ENCODE assay signal across 22 mouse cellular contexts in genomic region chr4:74224210-74224609, GRCm38 (mm10). TPM values are rescaled to one million over a fixed set of nuclear protein-coding genes. Genes with fewer than 3 reads are reported as not detected.
DNase-seq lines count a peak whose midpoint lies in the region; ATAC-seq and TF ChIP-seq lines count a peak whose summit lies in the region.
"Had no signal": no experiment of that assay in that cellular context is flagged by ENCODE, and none has a peak within 500 bp of the region (broad histone marks: within the 10 kb centered on the region; RNA-seq: fewer than 3 reads in every experiment).

No protein-coding gene starts in this region.

- H3K27ac ChIP-seq in gastrocnemius, adult 2 months, result no peak overlapping the region
- no peak overlapping the region for H3K27ac ChIP-seq in layer of hippocampus, adult 2 months
- no peak overlapping the region for H3K27ac ChIP-seq in CH12.LX (ENCODE audit: insufficient read depth, low read depth)
- H3K27ac ChIP-seq: embryonic facial prominence, embryonic 10.5 days; hindbrain, embryonic 15.5 days; liver, embryonic 15.5 days; macrophage; midbrain, embryonic 10.5 days; neural tube, embryonic 15.5 days had no signal

- peaks cover 0 to 3% of the 10 kb centered on the region in 2 experiments; a peak in 1 of 4 replicates for H3K4me1 ChIP-seq in CH12.LX (ENCODE audit: control insufficient read depth in 1 of 2, insufficient read depth in 2 of 2)
- H3K4me1 ChIP-seq: embryonic facial prominence, embryonic 10.5 days; heart, embryonic 12.5 days; hindbrain, embryonic 15.5 days; liver, embryonic 15.5 days; midbrain, embryonic 10.5 days; neural tube, embryonic 15.5 days had no signal

- TF ChIP-seq POLR2A in CH12.LX (IDR thresholded peaks at IDR 0.05; ENCODE audit: low read depth, low read length), result no peak

- H3K4me2 ChIP-seq in CH12.LX (ENCODE audit: insufficient read depth, low read depth, poor library complexity, severe bottlenecking), result no peak overlapping the region
- H3K4me2 ChIP-seq: heart, embryonic 12.5 days; hindbrain, embryonic 15.5 days; liver, embryonic 15.5 days; neural tube, embryonic 15.5 days had no signal

- no peak overlapping the region for H3K9ac ChIP-seq in CH12.LX (ENCODE audit: insufficient read depth, low read depth)
- H3K9ac ChIP-seq: heart, embryonic 12.5 days; hindbrain, embryonic 15.5 days; liver, embryonic 15.5 days; neural tube, embryonic 15.5 days had no signal

- no peak for TF ChIP-seq EP300 in CH12.LX (IDR thresholded peaks at IDR 0.05; ENCODE audit: low read length)

- no peaks in the 10 kb centered on the region for H3K36me3 ChIP-seq in CH12.LX (replicated peaks in 1 of 2; ENCODE audit: control insufficient read depth in 1 of 2, insufficient read depth in 1 of 2, low read length in 1 of 2)
- H3K36me3 ChIP-seq: embryonic facial prominence, embryonic 10.5 days; heart, embryonic 12.5 days; hindbrain, embryonic 15.5 days; liver, embryonic 15.5 days; midbrain, embryonic 10.5 days; neural tube, embryonic 15.5 days had no signal

- in situ Hi-C loops in CH12.LX (cut with MboI; ENCODE audit: low pct_ligation_motif_present, low pct_unique_long_range_greater_than_20kb, low sequenced_read_pairs), result no loop called here

- DNase-seq in gastrocnemius, adult 2 months, result no peak
- DNase-seq in gastrocnemius, postnatal 10 days, result no peak
- no peak for DNase-seq in layer of hippocampus, adult 2 months (ENCODE audit: low spot score in 2 of 2)
- no peak for DNase-seq in layer of hippocampus, adult 11-12 months (ENCODE audit: low spot score)
- DNase-seq in CH12.LX (ENCODE audit: extremely low read depth), result no peak
- DNase-seq in ZHBTc4 (ENCODE audit: low read depth, low spot score), result peak; percentile 13
- DNase-seq in layer of hippocampus, postnatal 14 days (ENCODE audit: low spot score in 2 of 2), result no peak
- DNase-seq: adrenal gland, postnatal 36 days; cerebellum, adult 8-10 months; gastrocnemius, postnatal 36 days; kidney, adult 18-20 months; kidney, postnatal 10 days; right cerebral cortex, postnatal 14 days; spleen, adult 18-20 months had no signal

- ATAC-seq in inflammation-experienced regulatory T-cells, adult 6 months, result no peak

- H3K27me3 ChIP-seq in CH12.LX (replicated peaks), result no peaks in the 10 kb centered on the region
- H3K27me3 ChIP-seq: heart, embryonic 12.5 days; hindbrain, embryonic 15.5 days; liver, embryonic 15.5 days; neural tube, embryonic 15.5 days had no signal

- dilution Hi-C loops in CH12.LX (cut with MboI; ENCODE audit: extremely low pct_ligation_motif_present, extremely low pct_unique_long_range_greater_than_20kb, low sequenced_read_pairs), result no loop called here

- intact Hi-C loops in gastrocnemius, adult 2 months (cut with DNase I), result no loop called here

- peak; percentile 34; the same call in 1 of the 2 replicates for TF ChIP-seq CTCF in gastrocnemius, adult 2 months (IDR thresholded peaks at IDR 0.05)
- peak; percentile 59 for TF ChIP-seq CTCF in layer of hippocampus, adult 2 months (conservative IDR thresholded peaks at IDR 0.05)
- no peak; a peak in 1 of 4 replicates for TF ChIP-seq CTCF in CH12.LX (conservative IDR thresholded peaks at IDR 0.05 in 1 of 2, IDR thresholded peaks at IDR 0.05 in 1 of 2; ENCODE audit: low read depth in 2 of 2, low read length in 2 of 2)

- H3K9me3 ChIP-seq in CH12.LX (replicated peaks; ENCODE audit: low read length), result no peaks in the 10 kb centered on the region
- H3K9me3 ChIP-seq: embryonic facial prominence, embryonic 10.5 days; heart, embryonic 12.5 days; hindbrain, embryonic 15.5 days; liver, embryonic 15.5 days; midbrain, embryonic 10.5 days; neural tube, embryonic 15.5 days had no signal

- H3K4me3 ChIP-seq in gastrocnemius, adult 2 months, result no peak overlapping the region
- no peak overlapping the region for H3K4me3 ChIP-seq in layer of hippocampus, adult 2 months
- H3K4me3 ChIP-seq in CH12.LX (replicated peaks in 1 of 3; ENCODE audit: low read depth in 2 of 3, low read length in 2 of 3, poor library complexity in 1 of 3), result no peak overlapping the region
- H3K4me3 ChIP-seq: embryonic facial prominence, embryonic 10.5 days; heart, embryonic 12.5 days; hindbrain, embryonic 15.5 days; liver, embryonic 15.5 days; midbrain, embryonic 10.5 days; neural tube, embryonic 15.5 days had no signal

- TF ChIP-seq RAD21 in CH12.LX (IDR thresholded peaks at IDR 0.05; ENCODE audit: low read depth, low read length), result peak; percentile 7

- H3K79me2 ChIP-seq in CH12.LX (replicated peaks; ENCODE audit: control insufficient read depth, extremely low read depth, insufficient read depth, poor library complexity, severe bottlenecking), result no peaks in the 10 kb centered on the region

TF ChIP-seq in CH12.LX, 34 proteins besides CTCF, POLR2A, EP300 and RAD21:
- TF ChIP-seq UBTF (IDR thresholded peaks at IDR 0.05; ENCODE audit: low read depth, low read length) (no peak), ZMIZ1 (IDR thresholded peaks at IDR 0.05; ENCODE audit: low read depth, low read length) (no peak), ZC3H11A (IDR thresholded peaks at IDR 0.05; ENCODE audit: low read depth, low read length) (no peak), MAZ (IDR thresholded peaks at IDR 0.05; ENCODE audit: low read depth, low read length) (no peak), USF1 (IDR thresholded peaks at IDR 0.05; ENCODE audit: low read depth, low read length) (no peak), PAX5 (IDR thresholded peaks at IDR 0.05; ENCODE audit: low read length) (no peak), CHD1 (IDR thresholded peaks at IDR 0.05; ENCODE audit: low read depth, low read length) (no peak), ELF1 (IDR thresholded peaks at IDR 0.05; ENCODE audit: low read depth, low read length) (no peak), MAFK (IDR thresholded peaks at IDR 0.05; ENCODE audit: insufficient replicate concordance, low read length) (no peak), BHLHE40 (IDR thresholded peaks at IDR 0.05; ENCODE audit: low read depth, low read length) (no peak), USF2 (conservative IDR thresholded peaks at IDR 0.05; ENCODE audit: low read depth, low read length) (no peak), ETS1 (conservative IDR thresholded peaks at IDR 0.05; ENCODE audit: low read depth, low read length) (no peak), MAX (IDR thresholded peaks at IDR 0.05; ENCODE audit: low read length) (no peak), NELFE (IDR thresholded peaks at IDR 0.05; ENCODE audit: low read depth, low read length) (no peak)
TF ChIP-seq in CH12.LX: peak in this region for 0.

RNA-seq across cellular contexts. Expression of gene Kdm4c, which starts 18.1 kb away (rescaled TPM):
- total RNA-seq in gastrocnemius, adult 2 months (2021), result 10 to 100 TPM in 1 of 2 experiments, 1 to 10 TPM in 1; 9.9 to 10.1 TPM
- 10 to 100 TPM; 12.9 to 16.1 TPM for total RNA-seq in gastrocnemius, postnatal 10 days (2021)
- total RNA-seq in layer of hippocampus, adult 2 months (2021), result 10 to 100 TPM; 27.8 to 28.7 TPM
- total RNA-seq in CH12.LX (2012; rRNA removed) (10.0 and 12.2 TPM in 2 replicates), CH12.LX (2014; rRNA removed) (13.9 and 14.4 TPM in 2 replicates)
- 8.1 and 8.4 TPM in 2 replicates for polyA plus RNA-seq in CH12.LX (2012; ENCODE audit: insufficient read length, low read depth)
- total RNA-seq in layer of hippocampus, postnatal 14 days (2021), result 10 to 100 TPM; 24.4 to 26.3 TPM
- 10 to 100 TPM; 29.1 to 34.6 (median 31.0) TPM for polyA plus RNA-seq in inflammation-experienced regulatory T-cells, adult 6 months (2017; shearing (Covaris generic))

Comparison
In these comparisons a context has a peak if more than half of its experiments do, and no peak if none do; other contexts are left out.
1. CTCF ChIP-seq: peak in gastrocnemius, adult 2 months (single experiment) and layer of hippocampus, adult 2 months (single experiment); none in CH12.LX (0 of 2).